Mouse (Mus musculus) regulatory T cell (primary cell): ENCODE results near the gene Usp47.
"Not testable (repeated sequence)": the region's sequence is repeated elsewhere in the genome, so short reads cannot be mapped to it uniquely, and the experiment has no call there.

Source experiments
- in situ Hi-C: fragments of 300-600 bp; cut with MboI, MseI; formaldehyde crosslinking; loops from one replicate; pipeline ENCODE4 v1.15.1; 2025; ENCODE audit warnings: high pct_unique_total_duplicates

Usp47 gene

GRCm38 (mm10) chr7:112036636-112037035 lies 13.3 kb downstream of the Usp47 start:
- in situ Hi-C loops, result loop anchor here (25.0 kb wide), 1 partner anchor 1226 kb away; no protein-coding TSS in a partner anchor

- in situ Hi-C loops, result loop anchor here (25.0 kb wide), 1 partner anchor 1222 kb away; no protein-coding TSS in a partner anchor
These were observed 17.0 kb downstream of the Usp47 start for GRCm38 (mm10) chr7:112040271-112040670.

- in situ Hi-C loops, result loop anchor here (25.0 kb wide), 1 partner anchor 1220 kb away; no protein-coding TSS in a partner anchor
These were observed 19.5 kb downstream of the Usp47 start for GRCm38 (mm10) chr7:112042758-112043157.

GRCm38 (mm10) chr7:112045249-112045648 lies 21.9 kb downstream of the Usp47 start:
- in situ Hi-C loops, result loop anchor here (25.0 kb wide), 1 partner anchor 1217 kb away; no protein-coding TSS in a partner anchor

- in situ Hi-C loops, result loop anchor here (25.0 kb wide), 1 partner anchor 1216 kb away; no protein-coding TSS in a partner anchor
These were observed 22.6 kb downstream of the Usp47 start for GRCm38 (mm10) chr7:112045794-112046388.

- in situ Hi-C loops, result loop anchor here (25.0 kb wide), 1 partner anchor 1214 kb away; no protein-coding TSS in a partner anchor
These were observed 25.3 kb downstream of the Usp47 start for GRCm38 (mm10) chr7:112048643-112049042.

GRCm38 (mm10) chr7:112053667-112054066 lies 30.4 kb downstream of the Usp47 start:
- in situ Hi-C loops, result no loop called here

- in situ Hi-C loops, result no loop called here
These were observed 32.8 kb downstream of the Usp47 start for GRCm38 (mm10) chr7:112055901-112056625.

- in situ Hi-C loops, result no loop called here
These were observed 51.6 kb downstream of the Usp47 start for GRCm38 (mm10) chr7:112074868-112075267.

GRCm38 (mm10) chr7:112082636-112083035 lies 59.3 kb downstream of the Usp47 start:
- in situ Hi-C loops, result no loop called here

GRCm38 (mm10) chr7:112084222-112084621 lies 60.9 kb downstream of the Usp47 start:
- in situ Hi-C loops, result no loop called here

GRCm38 (mm10) chr7:112085062-112085461 lies 61.8 kb downstream of the Usp47 start:
- in situ Hi-C loops, result no loop called here

GRCm38 (mm10) chr7:112086186-112086585 lies 62.9 kb downstream of the Usp47 start:
- in situ Hi-C loops, result no loop called here

- in situ Hi-C loops, result not testable (repeated sequence)
These were observed 71.6 kb downstream of the Usp47 start for GRCm38 (mm10) chr7:112094923-112095322.

GRCm38 (mm10) chr7:112100887-112101286 lies 77.6 kb downstream of the Usp47 start:
- in situ Hi-C loops, result no loop called here

GRCm38 (mm10) chr7:112102933-112103332 lies 79.6 kb downstream of the Usp47 start:
- in situ Hi-C loops, result no loop called here

GRCm38 (mm10) chr7:112103816-112104215 lies 80.5 kb downstream of the Usp47 start:
- in situ Hi-C loops, result no loop called here

- in situ Hi-C loops, result no loop called here
These were observed 85.5 kb downstream of the Usp47 start for GRCm38 (mm10) chr7:112108757-112109156.

GRCm38 (mm10) chr7:112110638-112111372 lies 87.5 kb downstream of the Usp47 start:
- in situ Hi-C loops, result no loop called here

GRCm38 (mm10) chr7:112117501-112117900 lies 94.2 kb downstream of the Usp47 start:
- in situ Hi-C loops, result no loop called here

GRCm38 (mm10) chr7:112118086-112118485 lies 94.8 kb downstream of the Usp47 start:
- in situ Hi-C loops, result no loop called here

GRCm38 (mm10) chr7:112119248-112119647 lies 95.9 kb downstream of the Usp47 start:
- in situ Hi-C loops, result no loop called here
